Mouse (Mus musculus) liver (tissue): ENCODE results near the gene Tpm1.

Experiments used
- DNase-seq: peaks from one replicate; pipeline ENCODE4 v3.0.0-alpha.2; 2020; ENCODE audit warnings: mixed read lengths

The Tpm1 gene

GRCm38 (mm10) chr9:66978468-66978867 is 70.7 kb downstream of the Tpm1 start:
- DNase-seq: no peak

GRCm38 (mm10) chr9:66977982-66978381 is 71.2 kb downstream of the Tpm1 start:
- no peak for DNase-seq

GRCm38 (mm10) chr9:66977121-66977520 is 72.1 kb downstream of the Tpm1 start:
- no peak for DNase-seq

- DNase-seq: peak; percentile 98
Measured at GRCm38 (mm10) chr9:66975239-66975645, 74.0 kb downstream of the Tpm1 start, which contains the start of gene Lactb. TSS of gene Lactb (minus strand) at chr9:66975484.

GRCm38 (mm10) chr9:66974721-66975225 is 74.4 kb downstream of the Tpm1 start:
- DNase-seq: peak; percentile 86
